Mouse (Mus musculus) lung, postnatal 10 days (tissue): ENCODE data around the gene Mcam.
"Not testable (repeated sequence)": the region's sequence is repeated elsewhere in the genome, so short reads cannot be mapped to it uniquely, and the experiment has no call there.

Experiments
- DNase-seq: peaks from one replicate; pipeline ENCODE4 v3.0.0; 2021

Mcam gene

GRCm38 (mm10) chr9:44109360-44110095 lies 24.7 kb upstream of the Mcam start:
- DNase-seq, result peak; percentile 87

GRCm38 (mm10) chr9:44111909-44112308 lies 22.4 kb upstream of the Mcam start:
- DNase-seq, result not testable (repeated sequence)

- DNase-seq, result peak; percentile 98
Measured at GRCm38 (mm10) chr9:44113105-44113789, 21.0 kb upstream of the Mcam start, which contains the start of the genes Gm49380 and Rnf26. Gm49380 (minus strand) TSS chr9:44113500. Rnf26 (minus strand) TSS chr9:44113517.

GRCm38 (mm10) chr9:44114453-44114852 lies 19.8 kb upstream of the Mcam start:
- DNase-seq, result no peak

GRCm38 (mm10) chr9:44115599-44115998 lies 18.7 kb upstream of the Mcam start:
- no peak for DNase-seq

GRCm38 (mm10) chr9:44116182-44116581 lies 18.1 kb upstream of the Mcam start:
- DNase-seq, result no peak

- peak; percentile 47 for DNase-seq
Measured at GRCm38 (mm10) chr9:44119011-44119410, 15.3 kb upstream of the Mcam start.

- no peak for DNase-seq
Measured at GRCm38 (mm10) chr9:44119948-44120465, 14.3 kb upstream of the Mcam start.

GRCm38 (mm10) chr9:44124317-44124716 lies 10.0 kb upstream of the Mcam start:
- no peak for DNase-seq

GRCm38 (mm10) chr9:44125026-44125425 lies 9.2 kb upstream of the Mcam start:
- no peak for DNase-seq

GRCm38 (mm10) chr9:44125546-44126428 lies 8.5 kb upstream of the Mcam start:
- DNase-seq, result peak; percentile 92

GRCm38 (mm10) chr9:44126746-44127145 lies 7.5 kb upstream of the Mcam start:
- DNase-seq, result no peak

GRCm38 (mm10) chr9:44127351-44127801 lies 6.9 kb upstream of the Mcam start:
- DNase-seq, result peak; percentile 48

- DNase-seq, result peak; percentile 77
Measured at GRCm38 (mm10) chr9:44129633-44130032, 4.6 kb upstream of the Mcam start.

GRCm38 (mm10) chr9:44130034-44130433 lies 4.2 kb upstream of the Mcam start:
- DNase-seq, result peak; percentile 94

GRCm38 (mm10) chr9:44130581-44131275 lies 3.5 kb upstream of the Mcam start:
- DNase-seq, result peak; percentile 83

- DNase-seq, result no peak
Measured at GRCm38 (mm10) chr9:44131276-44131590, 3.0 kb upstream of the Mcam start.

- no peak for DNase-seq
Measured at GRCm38 (mm10) chr9:44132200-44132599, 2.1 kb upstream of the Mcam start.

- no peak for DNase-seq
Measured at GRCm38 (mm10) chr9:44133287-44133686, 982 bp upstream of the Mcam start.

GRCm38 (mm10) chr9:44134851-44135730 lies 822 bp downstream of the Mcam start:
- DNase-seq, result peak; percentile 74

GRCm38 (mm10) chr9:44135731-44136411 lies 1.6 kb downstream of the Mcam start:
- DNase-seq, result peak; percentile 36
